Mouse (Mus musculus): ENCODE measurements around the gene Ahdc1. TPM values are rescaled to one million over a fixed set of nuclear protein-coding genes. Genes with fewer than 3 reads are reported as not detected.

Gene Ahdc1
- polyA plus RNA-seq, 1 experiment from 2014 or later = 8.0 TPM

Other genes with a start within 250 kb of the Ahdc1 start
- 97.9 and 103 TPM in 2 replicates for gene Rpa2, start 242.9 kb upstream of the Ahdc1 start, polyA plus RNA-seq (2015; fragmentation: Nextera tagmentation; extraction: Ambion mirVana)
- gene Themis2, start 214.9 kb upstream of the Ahdc1 start, polyA plus RNA-seq (2015; fragmentation: Nextera tagmentation; extraction: Ambion mirVana) = 1.3 and 1.5 TPM in 2 replicates
- 58.4 and 59.1 TPM in 2 replicates for gene Ppp1r8, start 168.1 kb upstream of the Ahdc1 start, polyA plus RNA-seq (2015; fragmentation: Nextera tagmentation; extraction: Ambion mirVana)
- 64.1 and 68.4 TPM in 2 replicates for gene Stx12, start 126.8 kb upstream of the Ahdc1 start, polyA plus RNA-seq (2015; fragmentation: Nextera tagmentation; extraction: Ambion mirVana)
- 42.9 and 44.5 TPM in 2 replicates for gene Fam76a, start 88.7 kb upstream of the Ahdc1 start, polyA plus RNA-seq (2015; fragmentation: Nextera tagmentation; extraction: Ambion mirVana)
- gene Fgr, start 37.2 kb upstream of the Ahdc1 start, polyA plus RNA-seq (2015; fragmentation: Nextera tagmentation; extraction: Ambion mirVana) = 0.79 and 1.2 TPM in 2 replicates
- 140 and 144 TPM in 2 replicates for gene Wasf2, start 119.2 kb downstream of the Ahdc1 start, polyA plus RNA-seq (2015; fragmentation: Nextera tagmentation; extraction: Ambion mirVana)
- gene Cd164l2, start 200.9 kb downstream of the Ahdc1 start, polyA plus RNA-seq (2015; fragmentation: Nextera tagmentation; extraction: Ambion mirVana) = 7.7 and 13.2 TPM in 2 replicates
- 0.15 TPM in 1 of 2 replicates, not detected in the other for gene Gpr3, start 201.3 kb downstream of the Ahdc1 start, polyA plus RNA-seq (2015; fragmentation: Nextera tagmentation; extraction: Ambion mirVana)
- gene Map3k6, start 229.6 kb downstream of the Ahdc1 start, polyA plus RNA-seq (2015; fragmentation: Nextera tagmentation; extraction: Ambion mirVana) = 4.2 and 4.3 TPM in 2 replicates